Mouse (Mus musculus) intestine, embryonic 14.5 days (tissue): ENCODE data around the gene Apba2. TPM values are rescaled to one million over a fixed set of nuclear protein-coding genes. Genes with fewer than 3 reads are reported as not detected.

Experiments
- ATAC-seq: fragments of 200-750 bp; cut with Nextera tagmentation; replicated peaks from 2 replicates; pipeline ENCODE4 v1.8.0; 2017; ENCODE audit warnings: low read depth, moderate number of reproducible peaks, moderate TSS enrichment, moderate library complexity; ENCODE audit not compliant: low FRiP score, low TSS enrichment
- DNase-seq: peaks from one replicate; pipeline ENCODE4 v3.0.0-alpha.2; 2018; ENCODE audit warnings: low spot score
- H3K27ac ChIP-seq: fragments of 300-500 bp; sonication (generic); 2 replicates; pipeline ENCODE4 v1.5.1; 2014; ENCODE audit warnings: low read depth, mild to moderate bottlenecking, control low read depth
- H3K27me3 ChIP-seq: fragments of 300-500 bp; sonication (generic); replicated peaks from 2 replicates; pipeline ENCODE4 v1.6.1; 2014; ENCODE audit warnings: low read length, control low read depth; ENCODE audit not compliant: control insufficient read depth, insufficient read depth
- H3K36me3 ChIP-seq: fragments of 300-500 bp; sonication (generic); 2 replicates; pipeline ENCODE4 v1.6.1; 2014; ENCODE audit warnings: low read length, control low read depth; ENCODE audit not compliant: control insufficient read depth, insufficient read depth
- H3K4me1 ChIP-seq: fragments of 300-500 bp; sonication (generic); replicated peaks from 2 replicates; pipeline ENCODE4 v1.6.1; 2014; ENCODE audit warnings: low read length, control low read depth, mixed read lengths; ENCODE audit not compliant: control insufficient read depth, insufficient read depth
- H3K4me2 ChIP-seq: fragments of 300-500 bp; sonication (generic); 2 replicates; pipeline ENCODE4 v1.6.1; 2014; ENCODE audit warnings: low read length
- H3K4me3 ChIP-seq: fragments of 300-500 bp; sonication (generic); 2 replicates; pipeline ENCODE4 v1.5.1; 2014; ENCODE audit warnings: low read depth, low read length, control low read depth, mixed read lengths
- H3K9ac ChIP-seq: fragments of 300-500 bp; sonication (generic); 2 replicates; pipeline ENCODE4 v1.6.1; 2014; ENCODE audit warnings: mild to moderate bottlenecking, low read length
- H3K9me3 ChIP-seq: fragments of 300-500 bp; sonication (generic); 2 replicates; pipeline ENCODE4 v1.6.1; 2016; ENCODE audit warnings: low read length, control low read depth; ENCODE audit not compliant: control insufficient read depth
- WGBS: fragments of 180-500 bp; shearing (Covaris S2); extraction: QIAGEN DNeasy Blood & Tissue Kit; methylation state at CpG from one replicate; pipeline ENCODE4 v1.1.7; 2014; 5-methylcytosine and 5-hydroxymethylcytosine counted together
- polyA plus RNA-seq: library from polyadenylated mRNA; unstranded; fragments of >200 nt; fragmentation: Nextera tagmentation; extraction: Ambion mirVana; gene quantifications from 2 replicates; pipeline ENCODE4 v1.2.1, GENCODE M21; 2014

The Apba2 gene
- polyA plus RNA-seq, 1 experiment from 2014 or later: 9.6 TPM

DNA sequence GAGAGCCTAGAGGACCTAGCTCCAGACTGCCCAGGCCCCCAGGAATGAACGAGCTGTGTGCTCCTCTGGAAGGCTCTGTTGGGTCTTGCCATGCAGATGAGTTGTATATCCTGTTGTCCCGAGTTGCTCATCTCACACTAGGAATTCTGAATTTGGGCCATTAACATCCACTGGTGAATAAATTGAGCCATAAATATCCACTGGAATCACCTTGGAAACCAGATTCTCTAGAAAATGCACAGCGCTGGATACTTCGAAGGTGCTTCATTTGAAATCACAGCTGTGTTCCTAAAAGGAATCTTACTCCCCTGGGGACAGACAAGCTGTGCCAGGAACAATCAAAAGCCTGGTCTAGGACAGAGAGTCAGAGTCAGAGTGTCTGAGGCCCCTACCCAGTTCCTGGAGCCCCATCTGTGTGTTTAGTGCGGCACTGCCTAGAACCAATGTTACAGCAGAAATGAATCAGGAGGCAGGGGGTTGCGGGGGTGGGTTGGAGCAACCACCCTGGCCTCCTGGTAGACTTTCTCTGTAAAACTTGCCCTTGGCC is 196.4 kb downstream of the Apba2 start:
- Histone ChIP-seq H3K9me3 (no peaks in the 10 kb centered on the region), H3K4me1 (no peaks in the 10 kb centered on the region), H3K4me2 (no peak overlapping the region), H3K9ac (no peak overlapping the region), H3K36me3 (no peaks in the 10 kb centered on the region), H3K27me3 (no peaks in the 10 kb centered on the region), H3K4me3 (no peak overlapping the region), H3K27ac (no peak overlapping the region)
- 89% methylated on average over 6 of the region's 6 CpGs for WGBS
- DNase-seq: no peak
- no peak for ATAC-seq

DNA sequence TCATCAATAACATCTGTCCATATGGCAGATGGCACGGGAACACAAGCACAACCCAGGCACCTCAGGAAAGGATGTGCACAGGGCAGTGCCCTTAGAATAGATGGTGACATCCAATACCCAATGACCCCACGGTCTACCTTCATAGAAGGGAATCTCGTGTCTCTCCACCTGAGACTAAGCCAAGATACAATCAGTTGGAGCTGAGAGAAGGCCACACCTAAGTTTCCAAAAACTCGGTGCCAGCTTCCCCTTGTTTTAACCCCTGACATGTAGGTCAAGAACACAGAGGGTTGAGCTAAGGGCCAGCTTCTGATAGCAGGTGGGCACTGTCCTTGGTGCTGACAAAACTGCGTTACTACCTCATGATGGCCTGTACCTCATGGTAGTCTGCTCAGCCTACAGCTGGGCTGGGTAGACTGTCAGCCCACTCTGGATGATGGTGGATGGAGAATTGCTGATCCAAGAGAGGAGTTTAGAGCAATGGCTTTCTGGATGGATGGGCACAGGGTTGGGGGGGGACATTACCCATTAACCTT is 202.6 kb downstream of the Apba2 start:
- Histone ChIP-seq H3K27me3 (no peaks in the 10 kb centered on the region), H3K9ac (no peak overlapping the region), H3K4me2 (no peak overlapping the region), H3K27ac (no peak overlapping the region), H3K9me3 (no peaks in the 10 kb centered on the region), H3K4me3 (no peak overlapping the region), H3K4me1 (no peaks in the 10 kb centered on the region), H3K36me3 (no peaks in the 10 kb centered on the region)
- ATAC-seq (no peak), DNase-seq (peak; percentile 67)
- WGBS: 67% methylated on average over 5 of the region's 5 CpGs

DNA sequence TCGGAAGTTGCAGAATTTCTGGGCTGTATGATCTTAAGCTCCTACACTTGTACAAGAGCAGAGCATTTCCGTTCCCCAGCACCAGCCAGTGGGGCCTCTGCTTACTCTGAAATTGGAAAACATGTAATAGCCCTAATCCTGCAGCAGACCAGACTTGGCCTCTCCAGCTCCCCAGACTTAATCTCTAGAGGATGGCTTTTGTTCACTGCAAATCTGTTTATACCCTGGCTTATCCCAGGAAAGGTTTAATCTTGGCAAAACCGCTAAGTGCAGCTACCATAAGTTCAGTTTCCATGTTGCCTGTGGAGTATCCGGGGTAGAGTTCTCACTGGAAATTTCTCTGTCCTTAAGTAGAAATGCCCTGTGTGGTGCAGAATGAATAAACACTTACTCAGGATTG is 206.7 kb downstream of the Apba2 start:
- WGBS: 87% methylated on average over 4 of the region's 4 CpGs

DNA sequence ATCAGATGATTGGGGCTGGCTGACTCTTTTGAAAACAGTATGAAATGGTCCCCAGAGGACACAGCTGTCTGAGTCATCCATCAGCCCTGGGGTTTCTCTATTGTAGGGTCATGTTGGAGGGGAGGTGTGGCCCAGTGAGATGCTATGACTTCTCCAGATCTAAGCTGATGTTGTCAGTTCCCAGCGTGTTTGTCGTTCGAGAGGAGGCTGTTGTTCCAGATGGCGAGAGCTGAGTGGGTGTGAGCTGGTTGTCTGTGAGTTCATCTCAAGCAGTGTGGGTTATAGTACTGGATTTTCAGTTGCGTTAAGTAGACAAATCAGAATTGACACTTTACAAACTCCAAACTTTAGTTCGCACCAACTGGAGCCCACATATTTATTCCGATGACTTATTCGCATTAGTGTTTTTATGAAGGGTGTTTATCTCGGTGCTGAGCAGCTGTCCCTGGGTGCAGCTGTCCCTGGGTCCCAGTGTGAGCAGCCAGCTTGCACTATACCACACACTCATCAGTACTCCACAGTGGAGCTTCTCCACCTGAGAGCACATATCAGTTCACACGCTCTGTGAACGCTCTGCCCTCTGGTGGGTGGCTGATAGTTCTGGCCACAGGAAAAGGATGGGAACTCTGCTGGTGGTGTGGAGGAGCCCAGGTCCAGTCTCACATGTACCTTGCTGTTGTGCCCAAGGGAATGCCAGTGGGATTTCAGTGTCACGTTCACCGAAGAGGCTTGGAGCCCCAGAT is 208.2 kb downstream of the Apba2 start:
- 81% methylated on average over 13 of the region's 13 CpGs for whole genome bisulfite sequencing
- DNase-seq (no peak), ATAC-seq (no peak)

More for the DNA sequence above, 206.7 kb downstream of the Apba2 start:
- no peak overlapping the region for H3K27ac ChIP-seq
- H3K9ac ChIP-seq: no peak overlapping the region
- H3K36me3 ChIP-seq: no peaks in the 10 kb centered on the region
- H3K4me1 ChIP-seq: no peaks in the 10 kb centered on the region
- no peaks in the 10 kb centered on the region for H3K9me3 ChIP-seq
- H3K27me3 ChIP-seq: no peaks in the 10 kb centered on the region
- no peak for ATAC-seq
- no peak overlapping the region for H3K4me3 ChIP-seq
- H3K4me2 ChIP-seq: no peak overlapping the region
- DNase-seq: no peak

DNA sequence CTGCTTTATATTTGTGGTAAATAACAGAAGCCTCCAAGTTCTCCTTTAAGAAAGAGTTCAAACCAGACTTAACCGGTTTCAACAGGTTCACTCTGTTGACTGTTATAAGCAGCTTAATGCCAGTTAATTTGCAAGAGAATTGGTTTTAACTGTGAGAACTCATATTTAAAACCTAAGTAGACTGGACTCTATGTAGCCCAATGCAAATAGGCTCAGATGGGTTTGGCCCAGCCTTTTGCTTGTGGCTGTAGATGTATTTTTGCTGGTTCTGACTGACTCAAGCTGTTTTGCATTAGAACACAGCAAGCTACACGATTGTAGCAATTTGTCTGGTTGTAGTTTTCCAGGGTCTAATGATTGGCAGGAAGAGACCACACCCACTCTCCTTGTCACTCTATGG is 214.8 kb downstream of the Apba2 start:
- no peaks in the 10 kb centered on the region for H3K4me1 ChIP-seq
- no peaks in the 10 kb centered on the region for H3K36me3 ChIP-seq
- no peaks in the 10 kb centered on the region for H3K9me3 ChIP-seq
- no peaks in the 10 kb centered on the region for H3K27me3 ChIP-seq
- no peak for DNase-seq
- ATAC-seq: no peak
- no peak overlapping the region for H3K9ac ChIP-seq
- 79% methylated on average over 2 of the region's 2 CpGs for whole genome bisulfite sequencing
- no peak overlapping the region for H3K27ac ChIP-seq
- no peak overlapping the region for H3K4me3 ChIP-seq
- no peak overlapping the region for H3K4me2 ChIP-seq

More for the DNA sequence above, 208.2 kb downstream of the Apba2 start:
- no peaks in the 10 kb centered on the region for H3K4me1 ChIP-seq
- H3K9ac ChIP-seq: no peak overlapping the region
- no peaks in the 10 kb centered on the region for H3K27me3 ChIP-seq
- H3K9me3 ChIP-seq: no peaks in the 10 kb centered on the region
- no peaks in the 10 kb centered on the region for H3K36me3 ChIP-seq
- no peak overlapping the region for H3K4me3 ChIP-seq
- H3K4me2 ChIP-seq: no peak overlapping the region
- H3K27ac ChIP-seq: no peak overlapping the region

DNA sequence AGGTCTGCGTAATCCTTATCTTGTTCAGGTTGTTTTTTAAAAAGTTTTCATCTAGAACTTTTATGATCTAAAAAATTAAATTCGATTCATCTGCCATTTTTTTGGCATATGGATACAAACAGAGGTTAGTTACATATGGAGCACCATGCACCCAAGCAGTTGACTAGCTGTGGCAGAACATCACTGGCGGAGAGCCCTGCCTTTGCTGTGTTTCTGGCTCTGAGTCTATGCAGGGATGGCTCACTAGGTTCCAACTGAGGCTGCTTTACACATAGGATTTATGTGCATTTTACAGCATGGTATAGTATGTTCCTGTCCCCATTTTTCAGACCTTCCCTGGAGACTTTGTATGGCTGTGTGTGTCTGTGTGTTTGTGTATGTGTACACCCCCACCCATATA is 221.8 kb downstream of the Apba2 start:
- H3K36me3 ChIP-seq: no peaks in the 10 kb centered on the region
- H3K4me1 ChIP-seq: no peaks in the 10 kb centered on the region
- no peak overlapping the region for H3K27ac ChIP-seq
- DNase-seq: no peak
- H3K4me2 ChIP-seq: no peak overlapping the region
- ATAC-seq: no peak
- H3K9ac ChIP-seq: no peak overlapping the region
- WGBS: 79% methylated on average over 3 of the region's 3 CpGs
- H3K9me3 ChIP-seq: no peaks in the 10 kb centered on the region
- no peaks in the 10 kb centered on the region for H3K27me3 ChIP-seq
- no peak overlapping the region for H3K4me3 ChIP-seq

DNA sequence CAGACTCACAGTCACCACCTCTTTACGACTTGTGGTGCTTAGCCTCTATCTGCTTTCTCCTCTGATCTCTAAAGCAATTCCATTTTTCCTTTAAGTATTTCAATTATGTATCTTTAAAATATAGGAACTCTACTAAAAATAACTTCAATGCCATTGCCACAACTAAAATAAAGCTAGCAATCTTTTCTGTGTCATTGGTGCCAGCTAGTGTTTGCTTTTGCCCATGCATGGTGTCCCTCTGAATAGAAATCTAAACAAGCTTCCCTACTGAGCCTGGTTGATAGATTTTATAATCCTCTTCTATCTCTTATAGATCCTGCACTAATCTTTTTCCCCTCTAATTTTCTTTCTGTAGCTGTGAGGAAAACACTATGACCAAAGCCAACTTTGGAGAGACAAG is 222.9 kb downstream of the Apba2 start:
- no peak overlapping the region for H3K9ac ChIP-seq
- H3K27ac ChIP-seq: no peak overlapping the region
- ATAC-seq: no peak
- H3K4me3 ChIP-seq: no peak overlapping the region
- H3K27me3 ChIP-seq: no peaks in the 10 kb centered on the region
- H3K4me2 ChIP-seq: no peak overlapping the region
- DNase-seq: no peak
- no peaks in the 10 kb centered on the region for H3K9me3 ChIP-seq
- H3K36me3 ChIP-seq: no peaks in the 10 kb centered on the region
- WGBS: 86% methylated on average over 1 of the region's 1 CpGs
- H3K4me1 ChIP-seq: no peaks in the 10 kb centered on the region

DNA sequence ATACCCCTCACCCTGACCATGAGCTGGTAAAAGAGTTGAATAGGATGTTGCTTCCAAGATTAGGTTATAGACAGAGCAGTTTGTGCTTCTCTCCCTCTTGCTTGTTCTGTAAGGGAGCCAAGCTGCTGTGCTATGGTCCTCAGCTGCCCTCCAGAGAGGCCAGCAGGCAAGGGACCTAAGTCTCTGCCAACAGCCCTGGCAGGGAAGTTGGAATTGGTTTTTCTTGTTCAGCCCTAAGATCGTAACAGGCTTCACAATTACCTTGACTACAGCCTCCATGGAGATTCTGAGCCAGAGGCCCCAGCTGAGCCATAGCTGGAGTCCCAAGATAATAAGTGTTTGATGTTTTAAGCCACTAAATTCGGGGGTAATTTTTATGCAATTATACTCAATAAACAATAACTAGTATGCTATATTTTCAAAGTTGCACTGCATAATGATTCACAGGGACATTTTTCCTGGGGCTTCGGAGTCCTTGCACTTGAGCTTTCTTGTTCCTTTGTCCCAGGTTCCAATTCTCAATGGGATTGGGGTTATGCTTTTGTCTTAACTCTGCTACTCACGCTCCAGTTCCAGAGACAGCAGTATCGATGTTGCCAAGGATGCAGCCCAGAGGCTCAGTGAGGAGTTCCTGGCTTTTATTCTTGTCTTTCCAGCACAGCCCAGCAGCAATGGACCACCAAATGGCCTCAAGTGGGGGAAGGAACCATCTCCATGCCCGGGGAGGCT is 224.6 kb downstream of the Apba2 start:
- Histone ChIP-seq H3K36me3 (no peaks in the 10 kb centered on the region), H3K9ac (no peak overlapping the region), H3K4me1 (no peaks in the 10 kb centered on the region), H3K27ac (no peak overlapping the region), H3K27me3 (no peaks in the 10 kb centered on the region), H3K4me2 (no peak overlapping the region), H3K4me3 (no peak overlapping the region), H3K9me3 (no peaks in the 10 kb centered on the region)
- DNase-seq (no peak), ATAC-seq (no peak)
- 83% methylated on average over 6 of the region's 6 CpGs for WGBS
